Mouse (Mus musculus) frontal cortex, postnatal 25 days (tissue): Measurements from ENCODE around the gene Pla2g4e.
A peak's percentile ranks its signal among the peaks of the same experiment; 100 is the strongest.
"Not testable (repeated sequence)": the region's sequence is repeated elsewhere in the genome, so short reads cannot be mapped to it uniquely, and the experiment has no call there.

ENCODE experiments used
- DNase-seq, 2 experiments: peaks; one replicate each; pipeline ENCODE4 v3.0.0; 2022; ENCODE audit warnings: low spot score in 2 of 2

The Pla2g4e gene

DNA sequence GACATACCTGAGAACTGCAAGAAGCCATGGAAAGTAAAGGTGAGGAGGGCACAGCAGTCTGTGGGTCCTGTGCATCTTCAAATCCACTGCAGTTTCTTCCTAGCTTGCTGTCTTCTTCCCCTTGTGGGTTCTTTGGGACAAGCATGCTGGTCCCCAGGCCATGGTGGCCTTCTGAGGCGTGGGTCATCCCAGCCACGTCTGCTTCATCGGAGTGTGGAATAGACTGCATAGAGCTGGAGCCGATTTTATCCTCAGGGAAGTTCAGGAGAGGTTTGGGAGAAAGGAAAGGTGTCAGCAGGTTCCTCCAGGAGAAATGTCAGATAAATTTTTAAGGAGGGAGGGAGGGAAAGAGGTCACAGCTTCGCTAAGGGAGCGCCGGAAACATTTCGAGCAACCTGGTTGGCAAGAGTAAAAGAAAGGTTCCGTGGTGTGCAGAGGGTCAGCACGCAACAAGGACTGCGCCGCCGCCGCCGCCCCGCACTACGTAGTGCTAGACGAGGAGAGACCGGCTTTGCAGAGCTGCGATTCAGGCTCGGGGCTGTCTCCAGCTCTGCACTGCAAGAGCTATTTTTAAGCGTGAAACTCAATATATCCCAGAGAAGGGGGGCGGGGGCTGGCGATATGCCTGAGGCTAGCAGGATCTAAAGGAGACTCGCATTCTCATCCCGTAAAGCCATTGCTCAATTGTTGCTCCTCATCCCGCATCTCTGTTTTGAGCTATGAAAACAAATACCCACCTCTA, at the start of gene Pla2g4e:
Pla2g4e (minus strand) TSS at position 657 of the 742 bp plus-strand sequence.
- DNase-seq: peak in 1 of 2 experiments; percentile 13

DNA sequence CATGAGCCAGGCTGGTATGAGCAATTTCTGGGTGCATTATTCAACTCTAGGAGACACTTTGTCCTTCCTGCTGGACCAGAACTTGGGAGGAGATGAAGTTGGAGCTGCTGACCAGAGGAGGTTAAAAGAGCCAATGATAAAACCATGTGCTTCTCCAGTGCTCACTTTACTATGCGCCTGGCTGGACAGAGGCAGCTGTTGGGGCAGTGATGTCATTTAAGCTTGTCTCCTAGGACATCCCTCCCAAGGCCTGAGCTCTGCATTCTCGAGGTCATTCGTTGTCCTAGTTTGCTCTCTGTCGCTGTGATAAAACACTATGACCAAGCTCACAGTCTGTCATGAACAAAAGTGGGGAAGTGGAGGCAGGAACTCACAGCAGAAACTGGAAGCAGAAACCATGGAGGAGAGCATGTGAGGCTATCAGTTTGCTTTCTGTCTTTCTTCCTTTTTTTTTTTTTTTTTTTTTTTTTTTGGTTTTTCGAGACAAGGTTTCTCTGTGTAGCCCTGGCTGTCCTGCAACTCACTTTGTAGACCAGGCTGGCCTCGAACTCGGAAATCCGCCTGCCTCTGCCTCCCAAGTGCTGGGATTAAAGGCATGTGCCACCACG, 46.4 kb upstream of the Pla2g4e start:
- no peak for DNase-seq

DNA sequence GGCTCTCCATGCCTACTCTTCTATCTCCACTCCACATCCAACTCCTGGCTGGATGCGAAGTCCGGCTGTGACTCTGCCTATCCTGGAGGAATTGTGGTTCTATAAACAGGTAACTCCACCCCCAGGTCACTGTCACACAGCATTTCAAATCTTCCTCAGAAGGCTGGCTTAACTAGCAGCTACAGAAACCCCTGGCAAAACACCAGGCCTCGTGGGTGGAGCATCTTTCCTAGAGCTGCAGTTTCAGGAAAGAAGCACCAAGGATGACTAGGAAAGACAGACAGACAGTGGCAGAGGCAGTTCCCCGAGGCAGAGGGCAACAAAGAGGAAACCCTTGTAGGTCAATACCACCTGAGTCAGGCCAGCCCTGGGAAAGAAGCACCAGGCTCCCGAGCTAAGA, 43.9 kb upstream of the Pla2g4e start, which contains the start of gene Pla2g4d:
Pla2g4d (minus strand) TSS at position 203 of the 400 bp plus-strand sequence.
- no peak for DNase-seq

DNA sequence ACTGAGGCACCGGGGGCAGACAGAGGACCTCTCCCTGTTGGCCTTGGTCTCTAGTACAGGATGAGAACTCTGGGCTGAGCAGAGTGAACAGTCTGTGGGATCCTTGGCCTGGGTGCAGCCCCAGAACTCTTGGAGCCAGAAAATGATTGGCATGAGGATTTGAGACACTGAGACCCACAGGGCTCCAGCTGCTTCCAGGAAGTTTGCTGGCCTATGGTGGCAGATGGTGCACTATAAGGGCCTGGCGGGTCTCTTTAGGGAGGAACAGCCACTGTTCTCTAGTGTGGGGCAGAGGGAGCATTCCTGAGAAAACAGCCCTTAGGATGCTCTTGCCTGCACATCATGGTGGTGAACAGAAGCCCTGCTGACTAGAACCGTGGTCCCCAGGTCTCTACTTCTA, 43.3 kb upstream of the Pla2g4e start:
- no peak for DNase-seq

DNA sequence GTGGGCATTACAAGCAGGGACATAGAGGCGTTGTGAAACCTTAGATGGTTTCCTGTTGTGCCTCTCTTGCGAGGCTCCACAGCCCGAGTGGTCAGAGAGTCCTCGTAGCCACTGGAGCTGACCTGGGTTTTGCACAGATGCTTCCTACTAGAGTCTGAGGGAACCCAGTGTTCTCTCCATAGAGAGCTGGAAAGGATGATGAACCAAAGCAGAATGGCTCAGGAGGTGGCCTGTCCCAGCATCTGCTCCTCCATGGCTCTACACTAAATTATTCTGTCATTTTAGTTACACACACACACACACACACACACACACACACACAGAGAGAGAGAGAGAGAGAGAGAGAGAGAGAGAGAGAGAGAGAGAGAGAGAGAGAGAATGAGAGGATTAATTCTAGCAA, 40.5 kb upstream of the Pla2g4e start:
- no peak for DNase-seq

DNA sequence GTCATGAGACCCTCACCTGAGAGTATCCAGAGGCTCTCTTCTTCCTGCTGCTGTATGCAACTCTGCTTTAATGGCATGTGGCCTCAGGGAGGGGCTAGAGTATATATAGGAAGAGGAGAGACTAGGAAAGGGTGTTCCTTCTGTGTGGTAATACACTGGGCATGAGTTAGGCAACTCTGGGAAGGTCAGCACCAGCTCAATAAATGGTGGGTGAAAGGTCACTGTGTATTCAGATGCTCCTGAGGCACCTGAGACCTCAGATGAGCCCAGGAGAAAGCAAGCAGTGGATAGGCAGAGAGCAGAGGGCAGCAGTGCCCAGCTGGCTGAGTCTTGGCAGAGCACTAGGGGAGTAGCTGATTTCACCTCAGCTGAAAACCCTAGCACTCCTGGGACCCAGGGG, 39.6 kb upstream of the Pla2g4e start:
- no peak for DNase-seq

DNA sequence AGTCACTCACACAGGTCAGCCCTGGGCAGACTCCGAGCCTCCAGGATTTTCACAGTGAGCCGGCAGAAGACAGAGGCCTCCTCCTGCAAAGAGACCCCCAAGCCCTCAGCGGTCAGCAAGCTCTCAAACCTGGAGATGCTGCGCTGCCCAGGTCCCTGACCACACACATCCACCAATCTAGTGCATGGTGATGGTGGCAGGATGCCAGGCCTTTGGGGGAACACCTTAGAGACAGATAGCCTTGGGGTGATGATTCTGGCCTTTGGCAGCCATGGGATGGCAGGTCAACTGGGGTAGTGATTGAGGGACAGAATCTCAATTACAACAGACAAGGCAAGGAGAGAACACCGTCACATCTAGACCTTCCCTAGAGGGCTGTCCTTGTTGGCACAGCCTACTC, 39.0 kb upstream of the Pla2g4e start:
- no peak for DNase-seq

DNA sequence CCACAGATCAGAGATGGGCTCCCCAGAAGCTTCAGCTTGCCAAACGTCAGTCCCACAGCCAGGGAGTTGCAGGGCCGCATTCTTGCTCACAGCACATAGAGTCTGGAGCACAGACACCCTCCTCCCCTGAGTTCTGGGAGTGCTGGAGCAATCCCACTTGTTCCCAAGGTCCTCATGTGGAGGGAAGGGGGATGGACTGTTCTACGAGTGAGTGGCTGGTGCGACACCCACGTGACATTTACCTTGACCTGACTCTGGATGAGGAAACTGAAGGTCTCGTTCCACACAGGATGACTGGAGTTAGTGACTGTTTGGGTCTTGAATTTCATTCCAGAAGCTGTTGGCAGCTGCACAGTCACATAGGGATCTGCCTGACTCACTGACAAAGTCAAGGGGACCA, 38.4 kb upstream of the Pla2g4e start:
- no peak for DNase-seq

DNA sequence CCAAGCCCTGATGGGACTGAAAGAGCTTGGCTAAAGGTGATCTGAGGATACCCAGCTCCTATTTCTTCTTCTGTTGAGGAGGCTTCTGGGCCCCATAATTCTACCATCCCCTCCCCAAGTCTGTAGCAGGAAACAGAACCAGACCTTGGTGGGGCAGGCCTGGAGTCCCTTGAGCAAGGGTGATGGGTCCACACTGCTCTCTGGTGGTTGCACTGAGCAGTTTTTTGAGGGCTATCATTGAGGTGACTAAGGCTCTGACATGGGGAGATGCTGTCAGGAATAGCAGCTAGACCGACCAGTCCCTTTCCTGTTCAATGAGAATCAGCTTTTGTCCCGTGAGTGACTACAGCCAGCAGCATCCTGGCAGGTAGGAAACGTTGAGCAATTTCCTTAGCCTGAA, 36.1 kb upstream of the Pla2g4e start:
- no peak for DNase-seq

DNA sequence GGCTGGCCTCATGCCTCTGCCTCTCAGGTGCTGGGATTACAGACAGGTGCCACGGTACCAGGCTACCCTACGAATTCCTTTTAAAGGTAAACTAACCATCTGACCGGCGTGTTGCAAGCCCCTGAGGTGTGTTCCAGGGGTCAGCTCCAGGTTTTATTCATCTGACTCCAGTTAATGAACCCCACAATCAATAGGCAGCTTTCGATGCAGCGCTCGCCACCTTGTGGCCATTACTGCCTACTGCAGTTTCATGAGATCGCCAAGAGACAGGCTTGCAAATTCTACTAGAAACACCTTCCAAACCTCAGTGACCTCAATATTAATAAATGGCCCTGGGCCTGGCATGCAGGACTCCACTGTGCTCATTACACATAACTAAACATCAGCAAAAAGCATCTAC, 34.8 kb upstream of the Pla2g4e start:
- peak; percentile 58 to 59 for DNase-seq

DNA sequence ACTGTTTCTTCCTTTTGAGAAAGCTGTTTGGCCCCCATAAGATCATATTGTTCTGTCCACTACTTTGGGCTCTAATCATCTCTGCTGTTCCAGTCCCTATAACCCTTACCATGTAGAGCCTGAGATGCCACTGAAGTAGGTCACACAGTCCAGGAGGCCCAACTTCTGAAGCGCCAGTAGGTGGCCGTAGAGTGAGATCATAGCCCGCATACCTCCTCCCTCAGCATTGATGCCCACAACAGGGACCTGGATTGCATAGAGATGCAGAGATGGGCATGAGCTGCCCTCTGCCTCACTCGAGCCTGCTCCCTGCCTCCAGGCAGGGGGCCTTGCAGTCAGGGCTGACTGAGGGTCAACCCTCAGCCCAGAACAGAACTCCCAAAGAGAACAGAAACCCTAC, 31.8 kb upstream of the Pla2g4e start:
- DNase-seq: no peak

DNA sequence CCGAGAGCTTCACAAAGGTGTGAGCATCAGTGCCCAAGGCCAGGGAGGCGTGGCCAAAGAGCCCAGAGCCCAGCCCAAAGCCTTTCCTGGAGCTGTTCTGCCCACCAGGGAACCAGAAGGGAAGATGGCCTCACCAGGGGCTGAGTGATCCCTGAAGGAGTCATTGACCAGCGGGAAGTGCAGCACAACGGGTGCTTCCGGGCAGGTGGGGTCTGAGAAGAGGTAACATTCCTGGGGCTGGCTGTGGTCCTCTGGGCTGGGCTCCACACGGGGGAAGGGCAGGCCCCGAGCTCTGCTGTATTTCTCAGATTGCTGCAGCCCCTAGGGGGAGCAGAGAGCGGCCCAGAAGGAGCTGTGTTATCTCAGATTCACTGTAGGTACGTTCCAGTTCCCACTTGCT, 23.5 kb upstream of the Pla2g4e start:
- no peak for DNase-seq

DNA sequence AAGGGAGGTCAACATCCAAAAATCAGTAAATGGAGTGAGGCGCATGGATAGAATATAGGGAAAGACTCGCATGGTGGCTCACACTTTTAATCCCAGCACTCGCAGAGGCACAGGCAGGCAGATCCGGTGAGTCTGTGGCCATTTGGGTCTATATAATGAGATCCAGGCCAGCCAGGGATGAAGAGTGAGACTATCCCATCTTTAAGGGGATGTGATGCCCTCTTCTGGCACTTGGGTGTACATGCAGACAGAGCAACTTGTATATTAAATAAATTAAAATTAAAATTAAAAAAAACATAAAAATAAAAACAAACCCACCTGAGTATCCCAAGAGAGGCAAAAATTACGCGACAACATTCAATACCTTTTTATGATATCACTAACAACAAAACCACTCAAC, 20.4 kb upstream of the Pla2g4e start:
- DNase-seq: no peak

DNA sequence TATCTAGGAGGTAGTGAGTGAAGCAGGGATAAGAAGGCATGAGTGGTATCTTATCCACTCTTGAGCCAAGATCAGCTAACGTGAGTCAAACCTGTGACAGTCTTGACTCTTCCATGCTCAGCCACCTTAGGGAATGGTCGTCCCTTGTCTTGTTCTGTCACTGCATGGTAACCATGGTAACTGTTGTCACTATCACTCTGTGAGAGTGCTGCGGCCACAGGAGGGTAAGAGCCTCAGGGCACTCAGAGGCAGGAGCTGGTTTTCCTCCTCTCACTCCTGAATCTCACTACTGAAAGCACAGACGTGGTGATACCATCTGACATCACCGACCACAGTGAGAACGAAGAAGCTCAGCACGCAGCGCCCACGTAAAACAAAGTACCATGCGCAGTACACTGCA, 19.7 kb upstream of the Pla2g4e start:
- DNase-seq: no peak

DNA sequence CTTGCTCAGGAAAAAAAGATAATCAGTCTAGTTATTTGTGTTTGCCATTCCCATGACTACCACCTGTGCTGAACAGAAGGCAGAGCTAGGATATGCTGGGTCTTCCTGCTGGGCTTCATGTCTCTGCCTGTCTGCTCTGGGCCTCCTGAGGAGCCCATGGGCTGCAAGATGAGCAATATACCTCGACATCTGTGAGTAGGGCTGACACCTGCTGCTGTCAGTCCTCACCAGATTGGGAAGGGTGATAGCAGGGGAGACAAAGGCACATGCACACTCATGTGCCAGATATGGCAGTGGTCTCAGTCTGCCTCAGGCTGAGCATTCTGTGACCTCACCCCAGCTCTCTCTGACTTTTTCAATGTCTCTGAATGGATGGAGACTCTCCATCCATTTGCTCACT, 17.7 kb upstream of the Pla2g4e start:
- DNase-seq: no peak

DNA sequence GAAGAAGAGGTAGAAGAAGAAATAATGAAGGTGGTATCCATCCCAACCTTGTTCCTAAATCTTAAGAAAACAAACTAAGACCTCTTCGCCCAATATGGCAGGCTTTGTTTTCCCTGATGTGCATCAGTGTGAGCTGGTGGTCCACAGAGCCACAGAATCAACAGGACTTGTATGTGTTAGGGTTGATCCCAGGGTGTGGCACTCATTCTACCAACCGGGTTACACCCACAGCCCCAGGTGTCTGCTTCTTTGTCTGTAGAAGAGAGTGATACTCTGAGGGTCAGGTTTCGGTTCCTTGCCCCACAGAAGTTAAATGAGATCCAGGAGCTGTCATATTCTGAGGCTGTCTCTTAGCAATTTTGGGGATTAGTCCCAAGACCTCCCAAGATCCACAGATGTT, 16.2 kb upstream of the Pla2g4e start:
- DNase-seq: no peak

DNA sequence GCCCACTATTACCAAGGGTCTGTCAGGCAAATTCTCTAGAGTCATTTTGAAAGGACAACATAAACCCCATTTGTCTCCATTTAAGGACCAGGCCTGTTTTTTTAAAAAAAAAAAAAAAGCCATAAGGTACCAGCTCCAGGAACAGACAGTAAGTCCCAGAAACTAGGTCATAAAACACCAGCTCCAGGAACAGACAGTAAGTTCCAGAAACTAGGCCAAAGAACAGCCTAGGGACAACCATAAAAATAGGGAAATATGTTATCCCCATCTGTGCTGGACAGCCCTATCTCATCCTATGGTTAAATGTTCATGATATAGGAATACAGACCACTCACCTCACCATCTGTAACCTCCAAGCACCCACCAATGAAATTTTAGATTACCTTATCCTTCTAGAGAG, 11.1 kb upstream of the Pla2g4e start:
- no peak for DNase-seq

DNA sequence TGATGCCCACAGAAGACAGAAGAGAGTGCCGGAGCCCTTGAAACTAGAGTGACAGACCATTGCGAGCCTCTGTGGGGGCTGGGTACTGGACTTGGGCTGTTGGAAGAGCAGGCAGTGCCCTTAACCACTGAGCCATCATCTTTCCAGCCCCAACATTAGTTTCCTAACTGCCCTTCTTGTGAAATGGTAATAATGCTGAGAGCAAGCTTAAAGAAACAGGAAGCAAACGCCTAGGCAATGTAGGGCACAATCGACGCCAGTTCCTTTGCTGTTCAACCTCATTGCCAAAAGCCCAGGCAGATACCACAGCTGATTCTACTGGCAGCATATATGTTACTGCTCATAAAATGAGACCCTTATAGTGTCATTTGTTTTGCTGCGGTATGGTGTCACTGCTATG, 7.5 kb upstream of the Pla2g4e start:
- no peak for DNase-seq

DNA sequence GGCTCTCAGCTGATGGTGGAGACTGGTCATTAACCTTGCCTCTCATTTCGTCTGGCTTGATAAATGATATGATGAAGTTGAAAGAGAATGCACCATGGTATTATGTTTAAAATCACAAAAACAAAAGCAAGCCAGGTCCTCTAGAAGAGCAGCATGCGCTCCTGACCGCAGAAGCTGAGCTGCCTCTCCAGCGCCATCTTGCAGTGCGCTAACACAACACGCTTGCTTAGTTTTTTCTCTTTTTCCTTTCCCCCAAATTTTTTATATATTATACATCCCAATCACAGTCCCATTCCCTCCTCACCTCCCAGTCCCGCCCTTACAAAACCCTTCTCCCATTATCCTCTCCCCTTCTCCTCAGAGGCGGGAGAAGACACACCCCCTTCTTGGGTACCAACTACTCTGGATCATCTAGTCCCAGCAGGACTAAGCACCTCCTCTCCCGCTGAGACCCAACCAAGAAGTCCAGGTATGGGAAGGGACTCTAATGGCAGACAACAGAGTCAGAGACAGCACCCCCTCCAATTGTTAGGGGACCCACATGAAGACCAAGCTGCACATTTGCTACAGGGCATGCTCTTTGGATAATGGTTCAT, 384 bp upstream of the Pla2g4e start:
- DNase-seq: no peak

DNA sequence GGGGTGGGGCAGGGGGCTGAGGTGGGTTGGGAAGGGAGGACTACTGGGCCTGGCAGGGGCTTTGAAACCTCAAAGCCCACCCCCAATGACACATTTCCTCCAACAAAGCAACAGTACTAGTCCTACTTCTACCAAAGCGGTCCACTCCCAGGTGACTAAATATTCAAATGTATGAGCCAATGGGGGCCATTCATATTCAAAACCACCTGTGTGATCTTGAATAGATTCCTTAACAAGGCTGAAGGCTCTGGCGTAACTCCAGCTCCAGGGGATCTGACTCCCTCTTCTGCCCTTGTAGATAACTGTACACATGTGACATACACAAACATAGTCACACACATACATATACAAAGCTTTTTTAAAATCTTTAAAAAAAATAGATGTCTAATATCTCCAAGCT, 1.1 kb downstream of the Pla2g4e start:
- no peak for DNase-seq

DNA sequence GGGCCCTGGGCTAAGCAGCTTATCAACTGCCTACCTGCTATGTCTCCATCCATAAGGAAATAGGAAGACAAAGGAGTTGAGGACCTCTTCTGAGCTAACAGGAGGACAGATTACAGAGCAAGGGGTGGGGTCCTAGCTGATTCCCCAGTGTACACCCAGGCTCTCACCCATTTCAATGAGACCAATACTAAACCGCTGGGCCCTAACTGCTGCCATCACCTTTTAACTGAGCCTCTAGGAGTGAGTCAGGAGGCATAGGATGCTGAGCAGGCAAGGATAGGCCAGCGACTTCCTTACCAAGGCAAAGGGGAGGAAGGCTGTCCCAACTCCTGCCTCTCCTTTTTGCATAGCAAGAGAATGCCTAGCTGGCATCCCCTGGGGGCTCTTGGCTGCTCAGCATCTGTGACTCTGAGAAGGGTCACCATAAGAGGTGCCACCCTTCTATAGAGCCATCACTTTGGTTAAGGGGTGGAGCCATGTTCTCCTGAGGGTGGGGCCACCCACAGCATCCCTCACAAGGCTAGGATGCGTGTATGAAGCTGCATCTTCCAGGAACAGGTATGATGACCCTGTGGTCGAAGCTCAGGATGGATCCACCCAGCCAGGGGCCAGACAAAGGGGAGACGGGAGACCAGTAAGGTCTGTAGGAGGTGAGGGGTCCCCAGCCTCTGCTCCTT, 2.2 kb downstream of the Pla2g4e start:
- DNase-seq: no peak

DNA sequence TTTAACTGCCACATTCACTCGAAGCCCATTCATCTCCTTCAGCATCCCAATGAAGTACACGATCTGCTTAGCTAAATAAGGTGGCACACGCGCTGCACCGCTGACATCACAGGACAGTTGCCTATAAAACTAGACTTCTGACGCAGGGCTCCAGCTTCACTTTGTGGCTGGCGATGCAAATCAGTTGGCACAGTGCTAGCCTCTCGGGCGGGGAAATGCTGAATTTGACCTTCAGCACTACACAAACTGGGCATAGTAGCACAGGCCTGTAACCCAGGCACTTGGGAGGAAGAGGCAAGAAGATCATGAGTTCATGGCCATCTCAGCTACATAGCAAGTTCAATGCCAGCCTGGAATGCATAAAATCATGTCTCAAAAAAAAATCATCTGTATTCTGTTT, 6.4 kb downstream of the Pla2g4e start:
- not testable (repeated sequence) for DNase-seq

DNA sequence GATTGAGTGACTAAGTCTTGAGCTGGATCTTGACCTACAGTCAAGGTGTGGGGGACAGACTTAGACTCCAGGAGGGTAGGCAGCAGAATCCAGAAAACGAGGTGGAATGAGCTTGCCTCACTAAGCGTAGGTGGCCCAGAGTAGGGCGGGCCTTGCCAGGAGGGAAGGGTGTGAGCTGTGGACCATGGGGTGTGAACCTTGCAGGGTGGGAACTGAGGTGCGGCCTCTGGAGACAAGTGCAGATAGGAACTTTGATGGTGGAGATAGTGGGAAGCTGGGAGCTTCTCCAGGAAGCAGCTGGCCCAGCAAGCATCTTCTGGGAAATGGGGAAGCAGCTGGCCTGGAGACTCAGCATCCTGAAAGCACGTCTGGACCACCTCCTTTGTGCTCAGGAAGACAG, 7.4 kb downstream of the Pla2g4e start:
- DNase-seq: no peak
